Mouse (Mus musculus) cerebellum, postnatal 25 days (tissue): ENCODE results near the gene Lpcat3.

Source experiments
- DNase-seq, 2 experiments: peaks; one replicate each; pipeline ENCODE4 v3.0.0; 2021; ENCODE audit warnings: mixed read lengths in 2 of 2

Gene Lpcat3

DNA sequence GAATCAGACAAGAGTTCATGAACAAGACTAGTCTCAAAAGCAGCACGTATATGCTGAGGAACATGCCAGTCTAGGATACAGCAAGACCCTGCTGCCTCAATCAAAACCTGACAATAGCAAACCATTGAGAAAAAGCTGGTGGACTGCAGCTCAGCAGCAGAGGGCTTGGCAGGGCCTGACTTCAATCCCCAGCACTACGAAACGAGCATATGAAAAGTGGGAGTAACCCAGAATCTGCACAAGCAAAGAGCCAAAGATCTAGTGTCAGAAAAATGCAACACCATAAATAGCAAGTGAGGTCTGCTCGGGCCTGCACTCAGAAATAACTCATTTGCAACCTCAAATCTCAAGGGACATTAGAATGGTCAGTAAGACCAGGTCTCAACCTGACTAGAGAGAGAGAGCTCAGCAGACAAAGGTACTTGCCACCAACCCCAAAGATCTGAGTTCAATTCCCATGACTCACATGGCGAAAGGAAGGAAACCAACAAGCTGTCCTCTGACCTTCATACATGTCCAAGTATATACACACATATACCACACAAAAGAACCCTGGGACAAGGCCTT is 43.3 kb downstream of the Lpcat3 start:
- DNase-seq, result no peak

GRCm38 (mm10) chr6:124708289-124708889 is 45.6 kb downstream of the Lpcat3 start:
- DNase-seq, result no peak

- DNase-seq, result peak; percentile 98 to 99
Measured at GRCm38 (mm10) chr6:124711824-124712782, 49.3 kb downstream of the Lpcat3 start, which contains the start of the genes Emg1 and Phb2. Emg1 (minus strand) TSS chr6:124712178. Phb2 (plus strand) TSS chr6:124712336.

GRCm38 (mm10) chr6:124712918-124713317 is 50.1 kb downstream of the Lpcat3 start:
- no peak for DNase-seq

GRCm38 (mm10) chr6:124716864-124717490 is 54.1 kb downstream of the Lpcat3 start:
- peak; percentile 47 to 71 for DNase-seq

DNA sequence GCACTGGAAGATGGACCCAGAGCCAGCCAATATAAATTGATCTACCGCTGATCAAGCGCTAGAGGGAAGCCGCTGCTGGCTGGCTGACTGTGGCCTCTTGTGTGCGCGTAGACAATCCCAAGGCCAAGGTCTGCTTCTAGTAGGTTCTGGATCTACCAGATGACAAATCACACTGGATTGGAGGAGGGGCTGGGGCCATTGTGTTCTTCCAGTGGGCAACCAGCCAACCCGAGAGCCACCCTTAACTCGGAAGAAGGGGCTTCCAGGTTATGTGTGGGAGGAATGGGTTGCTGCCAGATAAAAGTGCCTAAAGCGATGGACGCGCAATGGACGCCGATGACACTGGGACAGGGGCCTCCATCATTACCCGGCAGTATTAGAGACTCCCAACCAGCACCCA is 55.1 kb downstream of the Lpcat3 start:
- no peak for DNase-seq

DNA sequence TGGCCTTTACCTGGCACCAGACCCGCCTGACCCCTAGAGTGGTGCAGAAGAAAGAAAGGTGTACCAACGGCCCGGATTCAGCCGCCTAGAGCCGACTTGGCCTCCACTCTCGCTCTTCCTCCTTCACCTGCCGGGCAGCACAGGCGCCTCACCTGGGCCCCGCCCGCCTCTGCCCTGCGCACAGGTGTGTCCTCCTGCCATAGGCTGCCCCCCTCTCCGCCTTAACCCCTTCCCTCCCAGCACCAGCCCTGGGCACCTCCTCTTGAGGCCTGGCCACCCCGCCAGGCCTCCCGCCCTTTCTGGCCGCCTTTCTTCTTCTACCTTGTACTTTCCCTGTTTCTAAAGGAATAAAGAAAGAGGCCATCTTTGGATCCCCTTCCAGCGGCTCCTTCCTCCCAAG is 55.9 kb downstream of the Lpcat3 start:
- no peak for DNase-seq

DNA sequence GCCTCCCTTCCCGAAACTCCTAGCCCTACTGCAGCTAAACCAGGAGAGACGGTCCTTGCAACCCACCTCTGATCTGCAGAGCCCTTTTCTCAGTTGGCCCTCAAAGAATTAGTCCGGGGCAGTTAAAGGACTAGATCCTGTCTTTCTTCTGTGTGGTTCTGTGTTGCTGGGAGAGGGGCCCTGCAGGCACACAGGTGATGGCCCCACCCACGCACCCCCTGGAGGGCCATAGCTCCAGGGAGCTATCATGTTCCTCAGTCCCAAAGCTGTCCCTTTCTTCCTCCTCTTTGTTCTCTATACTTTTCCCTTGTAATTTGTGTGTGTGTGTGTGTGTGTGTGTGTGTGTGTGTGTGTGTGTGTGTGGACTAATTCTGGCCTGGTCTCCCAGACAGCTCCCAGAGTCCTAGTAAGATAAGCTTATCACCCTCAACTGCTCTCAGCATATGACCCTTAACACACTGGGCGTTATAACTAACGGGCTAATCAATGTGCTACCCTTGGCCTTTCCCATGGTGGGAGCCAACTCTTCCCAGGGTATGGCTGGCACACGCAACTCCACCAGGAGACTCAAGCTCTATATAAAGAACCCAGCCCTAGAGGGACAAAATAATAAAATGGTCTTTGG is 56.6 kb downstream of the Lpcat3 start:
- no peak for DNase-seq

DNA sequence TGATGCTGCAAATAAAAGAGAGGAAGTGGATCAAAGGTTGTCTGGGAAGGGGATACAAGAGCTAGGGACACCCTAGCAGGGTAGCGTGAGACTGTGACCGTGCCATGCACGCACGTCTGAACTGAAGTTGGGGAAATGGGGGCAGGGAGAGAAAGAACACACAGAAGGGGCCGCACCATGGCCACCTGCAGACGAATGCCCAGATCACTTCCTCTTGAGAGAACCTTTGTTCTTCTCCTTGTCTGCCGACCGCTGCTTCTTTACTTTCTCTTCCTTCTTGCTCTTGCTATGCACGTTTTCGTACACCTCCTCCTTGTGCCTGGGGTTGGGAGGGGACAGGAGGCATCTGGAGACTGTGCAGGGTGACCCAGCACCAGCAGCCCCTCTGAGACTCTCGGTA is 58.1 kb downstream of the Lpcat3 start:
- DNase-seq, result no peak

GRCm38 (mm10) chr6:124722876-124723473 is 60.1 kb downstream of the Lpcat3 start:
- no peak for DNase-seq

- DNase-seq, result no peak
Measured at GRCm38 (mm10) chr6:124723541-124723940, 60.7 kb downstream of the Lpcat3 start.

GRCm38 (mm10) chr6:124724472-124724871 is 61.6 kb downstream of the Lpcat3 start:
- DNase-seq, result no peak

- DNase-seq, result no peak
Measured at GRCm38 (mm10) chr6:124728621-124729020, 65.8 kb downstream of the Lpcat3 start.

GRCm38 (mm10) chr6:124729850-124730705 is 67.3 kb downstream of the Lpcat3 start:
- DNase-seq, result no peak

GRCm38 (mm10) chr6:124731038-124731437 is 68.2 kb downstream of the Lpcat3 start:
- DNase-seq, result no peak

GRCm38 (mm10) chr6:124732476-124733370 is 69.9 kb downstream of the Lpcat3 start:
- DNase-seq, result no peak

GRCm38 (mm10) chr6:124734417-124734816 is 71.6 kb downstream of the Lpcat3 start:
- no peak for DNase-seq

GRCm38 (mm10) chr6:124737040-124737439 is 74.2 kb downstream of the Lpcat3 start:
- no peak for DNase-seq

GRCm38 (mm10) chr6:124738511-124739023 is 75.7 kb downstream of the Lpcat3 start, which contains the start of gene Ptpn6:
Ptpn6 (minus strand) TSS chr6:124738714.
- DNase-seq, result no peak
